In genomic region chr5:118426673-118427072, GRCm38 (mm10) we compare ENCODE assay signal across 20 mouse cellular contexts.
DNase-seq lines count a peak whose midpoint lies in the region; ATAC-seq lines count a peak whose summit lies in the region.
"Had no signal": no experiment of that assay in that cellular context is flagged by ENCODE, and none has a peak within 500 bp of the region (broad histone marks: within the 10 kb centered on the region; RNA-seq: fewer than 3 reads in every experiment).

No protein-coding gene starts in this region.

- H3K9me3 ChIP-seq in megakaryocyte, embryonic 14.5 days, result peaks cover 18% of the 10 kb centered on the region
- no peaks in the 10 kb centered on the region for H3K9me3 ChIP-seq in liver, embryonic 11.5 days (ENCODE audit: control insufficient read depth, low read length)
- no peaks in the 10 kb centered on the region for H3K9me3 ChIP-seq in hindbrain, embryonic 13.5 days
- H3K9me3 ChIP-seq: forebrain, embryonic 12.5 days; heart, embryonic 15.5 days had no signal

- no peak overlapping the region for H3K9ac ChIP-seq in liver, embryonic 11.5 days (ENCODE audit: low read depth, low read length)
- H3K9ac ChIP-seq in hindbrain, embryonic 13.5 days, result no peak overlapping the region
- H3K9ac ChIP-seq: forebrain, embryonic 12.5 days; heart, embryonic 15.5 days had no signal

- no peaks in the 10 kb centered on the region for H3K36me3 ChIP-seq in megakaryocyte, embryonic 14.5 days (replicated peaks; ENCODE audit: low read length)
- H3K36me3 ChIP-seq in liver, embryonic 11.5 days (ENCODE audit: control insufficient read depth, insufficient read depth, low read length), result no peaks in the 10 kb centered on the region
- H3K36me3 ChIP-seq in hindbrain, embryonic 13.5 days, result no peaks in the 10 kb centered on the region
- H3K36me3 ChIP-seq: forebrain, embryonic 12.5 days; heart, embryonic 15.5 days; hindbrain, embryonic 10.5 days had no signal

- no peak for ATAC-seq in megakaryocyte, adult 5-6 weeks (ENCODE audit: poor library complexity, severe bottlenecking)
- ATAC-seq in erythroblast, adult 5-6 weeks (replicated peaks; ENCODE audit: low FRiP score, poor library complexity, severe bottlenecking), result 0 out of 2 replicates have a peak, but pooled peaks have one; percentile 17
- ATAC-seq in liver, embryonic 11.5 days (replicated peaks; ENCODE audit: low FRiP score), result no peak
- ATAC-seq in hindbrain, embryonic 13.5 days (ENCODE audit: low FRiP score), result no peak

- peak overlapping the region; percentile 33 for H3K4me3 ChIP-seq in megakaryocyte, embryonic 14.5 days (replicated peaks)
- H3K4me3 ChIP-seq in liver, embryonic 11.5 days (ENCODE audit: low read depth, low read length), result no peak overlapping the region
- H3K4me3 ChIP-seq in hindbrain, embryonic 13.5 days, result no peak overlapping the region
- H3K4me3 ChIP-seq: forebrain, embryonic 12.5 days; heart, embryonic 15.5 days; hindbrain, embryonic 10.5 days had no signal

- peak; percentile 76 to 79 for DNase-seq in frontal cortex, adult 2 months (ENCODE audit: extremely low spot score in 1 of 2, low spot score in 1 of 2)
- no peak for DNase-seq in frontal cortex, postnatal 14 days (ENCODE audit: low spot score in 2 of 2)
- peak; percentile 74 for DNase-seq in layer of hippocampus, adult 9-11 months
- DNase-seq in liver, embryonic 11.5 days (ENCODE audit: low spot score), result no peak
- DNase-seq: adrenal gland, postnatal 25 days; heart, adult 18-20 months; kidney, adult 2 months; kidney, postnatal 14 days; lung, adult 2 months; lung, postnatal 4 days; midbrain, embryonic 14.5 days; retina, postnatal 1 day had no signal

- H3K4me2 ChIP-seq in liver, embryonic 11.5 days, result no peak overlapping the region
- H3K4me2 ChIP-seq in hindbrain, embryonic 13.5 days, result no peak overlapping the region
- H3K4me2 ChIP-seq: forebrain, embryonic 12.5 days; heart, embryonic 15.5 days had no signal

- H3K27me3 ChIP-seq in megakaryocyte, embryonic 14.5 days (replicated peaks), result peaks cover 63% of the 10 kb centered on the region
- H3K27me3 ChIP-seq in liver, embryonic 11.5 days (replicated peaks; ENCODE audit: control insufficient read depth, insufficient read depth, low read length), result peaks cover 12% of the 10 kb centered on the region
- H3K27me3 ChIP-seq in hindbrain, embryonic 13.5 days, result peaks cover 8% of the 10 kb centered on the region; the same call in 1 of the 2 replicates
- H3K27me3 ChIP-seq: heart, embryonic 15.5 days had no signal

- H3K4me1 ChIP-seq in megakaryocyte, embryonic 14.5 days, result peaks cover 33% of the 10 kb centered on the region
- no peaks in the 10 kb centered on the region for H3K4me1 ChIP-seq in liver, embryonic 11.5 days (replicated peaks; ENCODE audit: control insufficient read depth, insufficient read depth, low read length)
- peaks cover 22% of the 10 kb centered on the region for H3K4me1 ChIP-seq in hindbrain, embryonic 13.5 days (replicated peaks)

- WGBS in liver, embryonic 11.5 days, result 60% methylated on average over 5 of the region's 5 CpGs
- 55% methylated on average over 5 of the region's 5 CpGs for WGBS in hindbrain, embryonic 13.5 days

- H3K27ac ChIP-seq in liver, embryonic 11.5 days (ENCODE audit: low read depth, low read length), result no peak overlapping the region
- H3K27ac ChIP-seq in hindbrain, embryonic 13.5 days, result no peak overlapping the region
- H3K27ac ChIP-seq: forebrain, embryonic 12.5 days; heart, embryonic 15.5 days; hindbrain, embryonic 10.5 days; stomach, postnatal 0 days had no signal

Comparison
In these comparisons a context has a peak if more than half of its experiments do, and no peak if none do; other contexts are left out.
1. DNase-seq: peak in frontal cortex, adult 2 months (2 of 2) and layer of hippocampus, adult 9-11 months (single experiment); none in frontal cortex, postnatal 14 days (0 of 2) and liver, embryonic 11.5 days (single experiment).